Mouse (Mus musculus): ENCODE measurements around the gene Mcm2. TPM values are rescaled to one million over a fixed set of nuclear protein-coding genes. Genes with fewer than 3 reads are reported as not detected.
A peak's percentile ranks its signal among the peaks of the same experiment; 100 is the strongest.

The Mcm2 gene
- 11.1 and 12.7 TPM in 2 replicates for polyA plus RNA-seq (2012; ENCODE audit: insufficient read depth, insufficient read length, missing spikeins)

DNA sequence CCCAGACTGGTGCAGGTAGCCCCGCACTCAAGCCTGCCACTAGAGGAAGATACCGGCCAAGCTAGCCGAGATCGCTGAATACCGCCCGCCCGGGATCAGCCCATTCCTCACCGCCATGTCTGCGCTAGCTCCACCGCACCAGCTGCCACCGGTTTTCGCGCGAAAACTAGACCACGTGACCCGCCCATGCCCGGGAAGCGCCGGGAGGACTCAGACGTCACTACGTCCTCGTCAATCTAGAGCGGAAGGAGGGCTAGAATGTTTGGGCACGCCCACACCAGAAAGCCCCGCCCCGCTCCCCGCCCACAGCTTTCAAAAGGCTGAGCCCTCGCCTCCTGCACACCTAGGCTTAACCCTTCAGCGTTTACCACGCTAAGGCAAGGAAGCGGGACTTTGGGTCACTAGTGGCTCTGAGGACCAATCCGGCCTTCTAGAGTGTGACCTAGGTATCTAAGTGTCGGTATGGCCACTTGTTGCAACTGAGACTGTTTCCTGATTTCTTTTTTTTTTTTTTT is at the start of gene Mcm2:
Gene Mcm2, minus strand, starts transcription at position 247 of the 515 bp plus-strand sequence.
- Histone ChIP-seq H3K4me3 (ENCODE audit: insufficient read depth, low read length) (peak within 1 kb of the TSS; percentile 92), H3K27ac (ENCODE audit: insufficient read depth, low read depth, low read length) (peak within 1 kb of the TSS; percentile 38), H3K4me1 (ENCODE audit: control insufficient read depth, insufficient read depth, low read length) (peaks cover 8% of the 10 kb centered on the region)
- no peak for TF ChIP-seq POLR2A (IDR thresholded peaks at IDR 0.05; ENCODE audit: borderline replicate concordance, low read depth, low read length)
- TF ChIP-seq CTCF (IDR thresholded peaks at IDR 0.05; ENCODE audit: low read depth, low read length) = no peak

DNA sequence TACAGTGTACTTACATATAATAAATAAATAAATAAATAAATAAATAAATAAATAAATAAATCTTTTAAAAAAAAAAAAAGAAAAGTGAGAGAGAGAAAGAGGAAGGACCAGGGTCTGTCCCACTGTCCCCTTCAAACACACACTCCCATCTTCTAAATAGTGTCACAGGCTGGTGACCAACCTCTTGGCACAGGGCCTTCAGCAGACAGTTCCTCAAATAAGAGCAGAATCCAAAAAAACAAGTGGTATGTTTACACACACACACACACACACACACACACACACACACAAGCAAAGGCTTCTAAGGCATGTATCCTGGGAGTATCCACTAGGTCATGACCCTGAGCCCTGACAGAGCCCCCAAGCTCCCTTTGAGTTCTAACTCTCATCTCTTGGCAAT is 49.2 kb upstream of the Mcm2 start:
- TF ChIP-seq POLR2A (IDR thresholded peaks at IDR 0.05; ENCODE audit: borderline replicate concordance, low read depth, low read length) = no peak
- no peak for TF ChIP-seq CTCF (IDR thresholded peaks at IDR 0.05; ENCODE audit: low read depth, low read length)
- Histone ChIP-seq H3K4me3 (ENCODE audit: insufficient read depth, low read length) (no peak overlapping the region), H3K27ac (ENCODE audit: insufficient read depth, low read depth, low read length) (peak overlapping the region; percentile 24; the same call in 1 of the 2 replicates), H3K4me1 (ENCODE audit: control insufficient read depth, insufficient read depth, low read length) (peaks cover 11% of the 10 kb centered on the region)

DNA sequence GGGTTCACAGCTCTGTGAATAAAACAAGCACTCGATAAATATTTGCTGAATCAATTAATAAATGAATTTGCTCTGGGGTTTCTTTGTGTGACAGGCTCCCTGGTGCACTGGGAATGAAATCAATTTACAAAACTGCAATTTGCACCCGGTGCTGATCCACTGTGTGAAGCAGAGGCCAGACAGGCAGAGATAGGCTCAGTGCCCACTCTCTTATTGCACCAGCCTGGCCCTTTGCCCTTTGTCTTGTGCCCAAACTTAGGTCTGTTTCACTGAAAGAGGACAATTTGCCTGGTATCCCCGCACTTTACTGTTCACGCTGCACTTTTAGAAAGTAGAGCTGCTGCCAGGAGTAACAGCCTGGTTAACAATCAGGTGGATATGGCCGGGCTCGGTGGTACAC is 47.9 kb upstream of the Mcm2 start:
- no peak overlapping the region for H3K4me3 ChIP-seq (ENCODE audit: insufficient read depth, low read length)
- TF ChIP-seq CTCF (IDR thresholded peaks at IDR 0.05; ENCODE audit: low read depth, low read length) (no peak), POLR2A (IDR thresholded peaks at IDR 0.05; ENCODE audit: borderline replicate concordance, low read depth, low read length) (no peak)
- peaks cover 23% of the 10 kb centered on the region for H3K4me1 ChIP-seq (ENCODE audit: control insufficient read depth, insufficient read depth, low read length)
- H3K27ac ChIP-seq (ENCODE audit: insufficient read depth, low read depth, low read length) = no peak overlapping the region

DNA sequence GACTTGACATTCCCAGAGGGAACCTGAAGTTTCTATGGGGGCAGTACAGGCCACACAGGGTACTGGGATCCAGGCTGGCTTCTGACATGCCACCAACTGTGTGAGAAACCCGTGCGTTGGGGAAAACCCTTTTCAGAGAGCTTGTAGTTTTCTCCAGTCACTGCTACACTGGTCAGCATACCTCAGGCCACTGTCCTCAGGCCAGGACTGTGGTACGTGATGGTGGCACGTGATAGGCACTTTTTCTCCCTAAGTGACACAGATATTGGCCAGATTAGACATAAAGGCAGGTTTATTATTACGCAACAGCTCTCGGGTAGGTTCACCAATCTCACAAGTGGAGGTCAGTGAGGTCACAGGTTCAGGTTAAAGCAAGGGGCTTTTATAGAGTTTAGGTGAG is 45.1 kb upstream of the Mcm2 start:
- TF ChIP-seq CTCF (IDR thresholded peaks at IDR 0.05; ENCODE audit: low read depth, low read length) (no peak), POLR2A (IDR thresholded peaks at IDR 0.05; ENCODE audit: borderline replicate concordance, low read depth, low read length) (no peak)
- Histone ChIP-seq H3K4me1 (ENCODE audit: control insufficient read depth, insufficient read depth, low read length) (peaks cover 34% of the 10 kb centered on the region), H3K27ac (ENCODE audit: insufficient read depth, low read depth, low read length) (no peak overlapping the region), H3K4me3 (ENCODE audit: insufficient read depth, low read length) (no peak overlapping the region)

DNA sequence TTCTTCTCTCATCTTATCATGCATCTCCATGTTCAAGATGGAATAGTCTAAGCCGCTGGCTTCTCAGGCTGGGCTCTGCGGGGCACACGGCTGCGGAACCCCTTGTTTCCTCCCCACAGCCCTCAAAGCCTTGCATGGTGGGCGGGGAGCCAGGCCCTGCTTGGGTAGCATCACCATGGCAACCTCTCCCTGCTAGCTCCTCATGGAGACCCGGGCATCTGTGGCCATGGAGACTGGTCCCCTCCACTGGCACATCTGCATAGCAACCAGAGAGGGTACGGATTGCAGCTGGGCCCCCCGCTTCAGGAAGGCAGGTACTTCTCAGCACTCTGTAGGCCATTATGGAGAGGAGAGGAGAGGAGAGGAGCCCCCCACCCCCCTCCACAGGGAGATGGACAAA is 44.0 kb upstream of the Mcm2 start:
- no peak for TF ChIP-seq CTCF (IDR thresholded peaks at IDR 0.05; ENCODE audit: low read depth, low read length)
- TF ChIP-seq POLR2A (IDR thresholded peaks at IDR 0.05; ENCODE audit: borderline replicate concordance, low read depth, low read length) = no peak
- no peak overlapping the region for H3K27ac ChIP-seq (ENCODE audit: insufficient read depth, low read depth, low read length)
- H3K4me3 ChIP-seq (ENCODE audit: insufficient read depth, low read length) = no peak overlapping the region
- H3K4me1 ChIP-seq (ENCODE audit: control insufficient read depth, insufficient read depth, low read length) = peaks cover 29% of the 10 kb centered on the region

DNA sequence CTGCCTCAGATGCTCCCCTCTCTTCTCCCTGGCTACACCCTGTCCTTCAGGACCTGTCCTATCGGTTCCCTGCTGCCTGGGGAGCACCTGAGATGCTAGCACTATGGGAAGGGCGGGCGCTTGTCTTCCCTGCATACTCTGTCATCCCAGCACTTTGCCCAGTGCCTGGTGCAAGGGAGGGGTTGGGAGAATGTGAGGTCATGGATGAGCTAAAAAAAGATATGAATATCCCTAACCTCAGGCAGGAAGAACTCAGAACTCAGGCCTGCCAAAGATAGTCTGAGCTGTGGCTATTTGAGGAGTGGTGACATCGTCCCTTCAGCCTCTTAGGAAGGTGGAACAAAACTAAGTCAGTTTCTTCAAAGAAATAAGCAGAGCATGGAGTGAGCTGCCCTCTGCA is 43.0 kb upstream of the Mcm2 start:
- Histone ChIP-seq H3K27ac (ENCODE audit: insufficient read depth, low read depth, low read length) (peak overlapping the region; percentile 23), H3K4me3 (ENCODE audit: insufficient read depth, low read length) (no peak overlapping the region), H3K4me1 (ENCODE audit: control insufficient read depth, insufficient read depth, low read length) (peaks cover 23% of the 10 kb centered on the region)
- TF ChIP-seq POLR2A (IDR thresholded peaks at IDR 0.05; ENCODE audit: borderline replicate concordance, low read depth, low read length) = no peak
- TF ChIP-seq CTCF (IDR thresholded peaks at IDR 0.05; ENCODE audit: low read depth, low read length) = no peak

DNA sequence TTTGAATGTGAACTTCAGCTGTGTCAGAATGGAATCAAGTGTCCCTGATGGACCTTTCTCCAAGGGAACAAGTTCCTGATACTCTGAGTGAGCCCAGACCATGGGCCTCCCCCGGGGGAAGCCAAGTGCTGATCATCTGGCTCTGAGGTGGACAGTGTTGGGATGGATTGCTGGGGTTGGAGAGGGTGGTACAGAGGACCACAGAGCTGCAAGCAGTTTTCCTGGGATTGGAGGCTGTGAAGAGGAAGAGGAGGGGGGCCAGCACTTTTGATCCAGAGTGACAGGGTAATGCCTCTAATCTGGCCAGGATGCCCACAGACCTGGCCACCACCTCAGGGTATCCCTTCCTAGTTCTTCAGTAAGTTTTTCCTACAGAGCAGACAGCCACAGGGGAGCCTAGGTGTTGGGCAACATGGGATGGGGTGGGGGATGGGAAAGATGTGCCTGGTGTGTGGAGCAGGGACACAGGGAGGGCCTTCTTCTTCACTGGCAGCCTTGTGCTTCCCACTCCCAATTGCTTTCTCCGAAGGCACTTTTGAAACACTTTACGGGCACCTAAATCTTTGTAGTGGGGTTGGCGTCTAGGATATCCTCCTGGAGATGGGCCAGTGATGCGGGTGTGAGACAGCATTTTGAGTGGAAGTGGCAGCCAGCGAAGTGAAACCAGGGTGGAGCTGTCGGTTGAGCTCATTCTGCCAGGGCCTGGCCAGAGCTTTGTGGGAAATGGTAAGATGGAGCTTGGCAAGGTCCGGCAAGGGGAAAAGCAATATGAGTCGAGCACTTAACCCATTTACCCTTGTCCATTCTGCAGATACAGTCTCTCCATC is 41.7 kb upstream of the Mcm2 start:
- TF ChIP-seq POLR2A (IDR thresholded peaks at IDR 0.05; ENCODE audit: borderline replicate concordance, low read depth, low read length) (no peak), CTCF (IDR thresholded peaks at IDR 0.05; ENCODE audit: low read depth, low read length) (no peak)
- Histone ChIP-seq H3K4me3 (ENCODE audit: insufficient read depth, low read length) (no peak overlapping the region), H3K4me1 (ENCODE audit: control insufficient read depth, insufficient read depth, low read length) (peaks cover 23% of the 10 kb centered on the region), H3K27ac (ENCODE audit: insufficient read depth, low read depth, low read length) (no peak overlapping the region)

DNA sequence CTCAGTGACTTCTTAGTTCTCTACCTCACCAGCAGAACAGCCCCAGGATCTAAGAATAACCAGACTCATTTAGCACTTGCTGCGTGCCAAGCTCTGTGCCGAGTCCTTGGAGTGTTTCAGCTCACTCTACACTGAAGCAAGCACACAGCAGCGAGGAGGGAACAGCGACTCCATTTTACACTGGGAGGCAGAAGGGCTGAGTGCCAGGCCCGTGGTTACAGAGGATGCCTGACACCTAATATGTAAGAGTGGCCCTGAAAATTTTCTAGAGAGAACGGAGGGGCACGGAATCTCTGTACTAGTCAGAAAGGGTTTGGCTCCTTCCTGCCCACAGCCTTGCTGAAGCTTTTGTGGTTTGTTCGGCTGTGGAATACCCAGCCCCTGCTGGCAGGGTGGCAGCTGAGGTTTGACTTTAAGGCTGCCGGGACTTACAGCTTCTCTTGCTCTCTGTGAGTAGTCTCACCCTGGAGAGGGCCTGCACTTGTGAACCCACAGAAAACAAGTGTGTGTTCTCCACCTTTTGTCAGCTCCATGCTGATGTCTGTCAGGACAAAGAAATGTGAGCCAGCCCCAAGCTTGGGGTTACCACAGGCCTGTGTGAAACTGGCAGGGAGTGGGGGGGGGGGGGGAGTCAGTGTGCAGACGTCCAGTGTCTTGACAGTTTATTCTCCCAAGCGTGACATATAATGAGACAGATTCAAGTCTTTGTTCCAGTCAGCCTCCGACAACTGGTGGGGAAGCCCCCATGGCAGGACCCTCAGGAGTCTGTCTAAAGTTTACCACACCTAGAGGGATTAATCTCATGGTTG is 40.9 kb upstream of the Mcm2 start:
- H3K4me3 ChIP-seq (ENCODE audit: insufficient read depth, low read length) = no peak overlapping the region
- peaks cover 28% of the 10 kb centered on the region for H3K4me1 ChIP-seq (ENCODE audit: control insufficient read depth, insufficient read depth, low read length)
- TF ChIP-seq POLR2A (IDR thresholded peaks at IDR 0.05; ENCODE audit: borderline replicate concordance, low read depth, low read length) = no peak
- TF ChIP-seq CTCF (IDR thresholded peaks at IDR 0.05; ENCODE audit: low read depth, low read length) = no peak
- H3K27ac ChIP-seq (ENCODE audit: insufficient read depth, low read depth, low read length) = no peak overlapping the region

DNA sequence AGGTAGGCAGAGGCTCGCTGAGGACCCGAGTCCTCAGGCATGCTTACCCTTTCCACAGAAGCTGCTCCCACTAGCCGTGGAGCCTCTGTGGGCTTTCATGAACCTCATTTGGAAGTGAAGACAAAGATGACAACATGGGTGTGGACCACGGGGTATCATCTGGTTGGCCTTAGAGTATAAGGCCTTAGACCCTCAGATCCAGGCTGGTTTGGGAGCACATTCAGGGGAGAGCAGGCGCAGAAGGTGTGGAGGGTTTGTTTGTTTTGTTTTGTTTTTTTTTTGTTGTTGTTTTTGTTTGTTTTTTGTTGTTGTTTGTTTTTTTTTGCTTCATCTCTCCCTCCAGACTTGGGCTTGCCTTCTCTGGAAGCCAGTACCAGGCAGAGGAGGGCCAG is 40.1 kb upstream of the Mcm2 start:
- TF ChIP-seq CTCF (IDR thresholded peaks at IDR 0.05; ENCODE audit: low read depth, low read length) (no peak), POLR2A (IDR thresholded peaks at IDR 0.05; ENCODE audit: borderline replicate concordance, low read depth, low read length) (no peak)
- H3K4me3 ChIP-seq (ENCODE audit: insufficient read depth, low read length) = no peak overlapping the region
- H3K27ac ChIP-seq (ENCODE audit: insufficient read depth, low read depth, low read length) = no peak overlapping the region
- peaks cover 28% of the 10 kb centered on the region for H3K4me1 ChIP-seq (ENCODE audit: control insufficient read depth, insufficient read depth, low read length)

All from bone marrow macrophage, adult 2 months (primary cell).